25 mouse cellular contexts compared by ENCODE assay signal in the genomic region with DNA sequence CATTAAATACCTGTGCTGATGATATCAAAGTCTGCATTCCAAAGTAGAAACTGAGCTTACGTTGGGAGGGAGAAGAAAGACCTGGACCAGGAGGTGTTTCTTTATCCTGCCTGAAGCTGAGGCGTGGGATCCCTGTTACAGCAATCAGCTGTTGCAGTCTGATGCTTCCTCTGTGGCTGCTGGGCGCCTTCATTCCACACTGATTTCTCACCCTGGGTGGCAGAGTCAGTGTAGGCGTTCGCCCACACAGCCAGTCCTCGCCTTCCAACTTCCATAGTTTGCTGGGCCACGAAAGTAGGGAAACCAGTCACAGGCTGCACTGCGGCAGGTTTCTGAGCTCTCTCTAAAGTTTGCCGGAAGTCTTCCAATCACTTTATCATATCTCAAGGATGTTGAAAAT. TPM values are rescaled to one million over a fixed set of nuclear protein-coding genes. Genes with fewer than 3 reads are reported as not detected.
A peak's percentile ranks its signal among the peaks of the same experiment; 100 is the strongest.
DNase-seq lines count a peak whose midpoint lies in the region; ATAC-seq and TF ChIP-seq lines count a peak whose summit lies in the region.
"Had no signal": no experiment of that assay in that cellular context is flagged by ENCODE, and none has a peak within 500 bp of the region (broad histone marks: within the 10 kb centered on the region; RNA-seq: fewer than 3 reads in every experiment).

No protein-coding gene starts in this region.

- H3K4me3 ChIP-seq in left cerebral cortex, adult 2 months, result no peak overlapping the region
- H3K4me3 ChIP-seq: erythroblast, embryonic 14.5 days; heart, embryonic 12.5 days; limb, embryonic 10.5 days; liver, embryonic 12.5 days had no signal

- no peak for TF ChIP-seq CTCF in left cerebral cortex, adult 2 months (IDR thresholded peaks at IDR 0.05)

- intact Hi-C loops in left cerebral cortex, adult 2 months (cut with DNase I), result no loop called here

- ATAC-seq in frontal cortex, adult (ENCODE audit: low TSS enrichment), result peak; percentile 99
- no peak for ATAC-seq in megakaryocyte, adult 5-6 weeks (ENCODE audit: poor library complexity, severe bottlenecking)
- ATAC-seq: forebrain, embryonic 16.5 days; hindbrain, postnatal 0 days; liver, embryonic 12.5 days had no signal

- DNase-seq in frontal cortex, postnatal 10 days (ENCODE audit: low spot score in 2 of 2), result no peak
- DNase-seq in right cerebral cortex, postnatal 25 days, result peak; percentile 31
- no peak for DNase-seq in right cerebral cortex, postnatal 14 days
- peak; percentile 50 to 52 for DNase-seq in left cerebral cortex, adult 2 months (ENCODE audit: extremely low spot score in 1 of 2, low spot score in 2 of 2)
- peak; percentile 61 for DNase-seq in telencephalon, adult 2 months (ENCODE audit: low read depth, low spot score)
- DNase-seq in gastrocnemius, postnatal 4 days (ENCODE audit: low spot score in 2 of 2), result no peak
- DNase-seq: adrenal gland, adult 8-10 months; cerebellum, adult 11-12 months; cerebellum, postnatal 36 days; gastrocnemius, postnatal 25 days; heart, postnatal 4 days; kidney, adult 11 months; lung, embryonic 14.5 days; midbrain, embryonic 14.5 days; retina, postnatal 1 day; thymus, postnatal 36 days had no signal

- no peak overlapping the region for H3K27ac ChIP-seq in left cerebral cortex, adult 2 months
- H3K27ac ChIP-seq: hindbrain, postnatal 0 days; kidney, postnatal 0 days; limb, embryonic 10.5 days; liver, embryonic 12.5 days had no signal

RNA-seq across cellular contexts. Expression of a gene that starts 59.7 kb away (rescaled TPM):
- total RNA-seq in left cerebral cortex, adult 2 months (2021), result 10 to 100 TPM; 21.7 to 22.7 TPM
- total RNA-seq in gastrocnemius, postnatal 4 days (2021), result 1 to 10 TPM; 7.0 to 8.2 TPM
- 13.3 and 17.0 TPM in 2 replicates for total RNA-seq in megakaryocyte, adult 5-6 weeks (2015)
- total RNA-seq in megakaryocyte, adult 5-6 weeks (2017), result 9.3 and 10.7 TPM in 2 replicates

Comparison
In these comparisons a context has a peak if more than half of its experiments do, and no peak if none do; other contexts are left out.
1. DNase-seq: peak in right cerebral cortex, postnatal 25 days (single experiment), left cerebral cortex, adult 2 months (2 of 2) and telencephalon, adult 2 months (single experiment); none in frontal cortex, postnatal 10 days (0 of 2), right cerebral cortex, postnatal 14 days (single experiment) and gastrocnemius, postnatal 4 days (0 of 2).